Mouse (Mus musculus): ENCODE measurements around the gene Mup17. TPM values are rescaled to one million over a fixed set of nuclear protein-coding genes. Genes with fewer than 3 reads are reported as not detected.
"Not testable (repeated sequence)": the region's sequence is repeated elsewhere in the genome, so short reads cannot be mapped to it uniquely, and the experiment has no call there.

Mup17 gene
- total RNA-seq (2014; rRNA removed), result not detected in 2 replicates
- polyA plus RNA-seq (2015; fragmentation: Nextera tagmentation; extraction: Ambion mirVana), result not detected in 2 replicates

DNA sequence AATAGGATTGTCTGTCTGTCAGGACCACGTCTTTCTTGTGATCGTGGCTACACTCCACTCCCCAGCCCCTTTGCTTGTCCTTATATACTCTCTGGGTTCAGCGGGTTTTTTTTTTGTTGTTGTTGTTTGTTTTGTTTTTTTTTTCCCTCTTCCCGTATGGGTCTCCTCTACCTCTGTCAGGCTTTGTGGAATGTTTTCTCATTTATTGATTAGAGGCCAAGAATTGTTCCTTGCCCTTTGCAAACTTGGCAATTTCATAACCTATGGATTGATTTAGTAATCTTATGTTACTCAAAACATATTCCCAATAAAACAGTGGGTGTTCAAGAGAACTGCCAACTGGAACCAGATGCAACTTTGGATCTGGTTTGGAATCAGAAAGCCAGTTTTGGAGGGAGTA is at the start of gene Mup17:
Gene Mup17 (minus strand): TSS at position 101 of the 400 bp plus-strand sequence.
- 85% methylated on average over 3 of the region's 4 CpGs for WGBS
- not testable (repeated sequence) for DNase-seq (ENCODE audit: low spot score); H3K4me1 ChIP-seq (ENCODE audit: insufficient read depth, low read length); H3K4me2 ChIP-seq (ENCODE audit: low read depth, low read length, poor library complexity, severe bottlenecking); H3K36me3 ChIP-seq (ENCODE audit: insufficient read depth, low read length); H3K9me3 ChIP-seq (ENCODE audit: low read length); H3K27ac ChIP-seq (ENCODE audit: low read depth, low read length); H3K9ac ChIP-seq (replicated peaks; ENCODE audit: low read length, poor library complexity, severe bottlenecking); H3K27me3 ChIP-seq (ENCODE audit: insufficient read depth, low read length); ATAC-seq (ENCODE audit: low FRiP score); H3K4me3 ChIP-seq (ENCODE audit: low read depth, low read length)

- not testable (repeated sequence) for H3K27ac ChIP-seq (ENCODE audit: low read depth, low read length); ATAC-seq (ENCODE audit: low FRiP score); H3K4me3 ChIP-seq (ENCODE audit: low read depth, low read length); H3K36me3 ChIP-seq (ENCODE audit: insufficient read depth, low read length); H3K4me1 ChIP-seq (ENCODE audit: insufficient read depth, low read length); DNase-seq (ENCODE audit: low spot score); H3K9ac ChIP-seq (replicated peaks; ENCODE audit: low read length, poor library complexity, severe bottlenecking); H3K27me3 ChIP-seq (ENCODE audit: insufficient read depth, low read length); H3K9me3 ChIP-seq (ENCODE audit: low read length); H3K4me2 ChIP-seq (ENCODE audit: low read depth, low read length, poor library complexity, severe bottlenecking)
- WGBS, result 90% methylated on average over 19 of the region's 19 CpGs
These were observed 24.1 kb downstream of the Mup17 start for GRCm38 (mm10) chr4:61571561-61571960.

DNA sequence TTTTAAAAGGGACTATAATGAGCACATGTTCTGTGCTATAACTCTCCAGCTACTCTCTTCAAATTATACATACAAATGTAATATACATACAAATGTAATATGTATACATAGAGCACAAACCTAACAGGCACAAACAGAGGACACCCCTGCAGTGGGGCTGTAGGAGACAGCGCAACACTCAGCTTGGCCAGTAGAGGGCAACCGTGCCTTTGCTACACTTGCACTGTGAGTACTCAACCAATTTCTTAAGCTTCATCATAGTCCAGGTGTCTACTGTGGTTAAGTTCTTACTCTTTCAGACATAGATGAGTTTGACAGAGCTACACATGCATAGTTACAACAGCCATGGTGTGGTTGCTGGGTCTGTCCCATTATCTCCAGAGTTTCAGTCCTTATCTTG is 39.8 kb downstream of the Mup17 start:
- not testable (repeated sequence) for H3K27me3 ChIP-seq (ENCODE audit: insufficient read depth, low read length); H3K4me3 ChIP-seq (ENCODE audit: low read depth, low read length)
- WGBS, result 39% methylated on average over 2 of the region's 2 CpGs

More for the DNA sequence above, 39.8 kb downstream of the Mup17 start:
- peak; percentile 37 for TF ChIP-seq CTCF (IDR thresholded peaks at IDR 0.05)
- not testable (repeated sequence) for DNase-seq (ENCODE audit: low spot score); H3K9me3 ChIP-seq (ENCODE audit: low read length); H3K27ac ChIP-seq (ENCODE audit: low read depth, low read length); H3K4me2 ChIP-seq (ENCODE audit: low read depth, low read length, poor library complexity, severe bottlenecking); H3K4me1 ChIP-seq (ENCODE audit: insufficient read depth, low read length); ATAC-seq (ENCODE audit: low FRiP score); H3K9ac ChIP-seq (replicated peaks; ENCODE audit: low read length, poor library complexity, severe bottlenecking); H3K36me3 ChIP-seq (ENCODE audit: insufficient read depth, low read length)

Other genes with a start within 250 kb of the Mup17 start
- not detected in 2 replicates for gene Mup15, start 156.1 kb downstream of the Mup17 start, total RNA-seq (2014; rRNA removed)
- gene Mup15, start 156.1 kb downstream of the Mup17 start, polyA plus RNA-seq (2015; fragmentation: Nextera tagmentation; extraction: Ambion mirVana), result not detected in 2 replicates
- not detected in 2 replicates for gene Mup16, start 76.3 kb downstream of the Mup17 start, total RNA-seq (2014; rRNA removed)
- gene Mup16, start 76.3 kb downstream of the Mup17 start, polyA plus RNA-seq (2015; fragmentation: Nextera tagmentation; extraction: Ambion mirVana), result not detected in 2 replicates
- not detected in 2 replicates for gene Mup18, start 78.3 kb upstream of the Mup17 start, total RNA-seq (2014; rRNA removed)
- not detected in 2 replicates for gene Mup18, start 78.3 kb upstream of the Mup17 start, polyA plus RNA-seq (2015; fragmentation: Nextera tagmentation; extraction: Ambion mirVana)
- not detected in 2 replicates for gene Mup19, start 186.4 kb upstream of the Mup17 start, total RNA-seq (2014; rRNA removed)
- gene Mup19, start 186.4 kb upstream of the Mup17 start, polyA plus RNA-seq (2015; fragmentation: Nextera tagmentation; extraction: Ambion mirVana), result not detected in 2 replicates
- not detected in 2 replicates for gene Mup5, start 239.4 kb upstream of the Mup17 start, total RNA-seq (2014; rRNA removed)
- not detected in 2 replicates for gene Mup5, start 239.4 kb upstream of the Mup17 start, polyA plus RNA-seq (2015; fragmentation: Nextera tagmentation; extraction: Ambion mirVana)

Measured in midbrain, postnatal 0 days (tissue).